Mouse (Mus musculus) yolk sac, embryonic 10.5 days (tissue): ENCODE measurements around the gene Camsap1.

ENCODE experiments used
- DNase-seq: peaks from one replicate; pipeline ENCODE4 v3.0.0-alpha.2; 2017; ENCODE audit warnings: low spot score

The Camsap1 gene

DNA sequence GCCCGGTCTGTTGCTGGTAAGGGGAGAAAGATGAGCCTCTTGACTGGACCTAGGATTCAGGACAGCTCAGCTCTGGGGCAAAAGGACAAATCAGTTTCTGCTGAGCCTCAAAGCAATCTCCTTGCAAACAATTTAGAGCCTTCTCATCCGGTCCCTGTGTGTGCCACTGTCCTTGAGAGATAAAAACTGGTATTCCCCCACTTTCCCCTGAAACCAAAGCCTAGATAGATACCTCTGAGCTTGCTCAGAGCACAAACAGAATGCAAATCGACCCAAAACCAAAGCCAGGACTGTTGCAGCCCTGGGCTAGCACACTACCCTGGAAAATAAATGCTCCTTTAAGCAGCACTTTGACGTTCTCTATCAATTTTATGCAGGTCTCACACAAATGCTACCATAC, 4.1 kb downstream of the Camsap1 start:
- DNase-seq: peak; percentile 9

DNA sequence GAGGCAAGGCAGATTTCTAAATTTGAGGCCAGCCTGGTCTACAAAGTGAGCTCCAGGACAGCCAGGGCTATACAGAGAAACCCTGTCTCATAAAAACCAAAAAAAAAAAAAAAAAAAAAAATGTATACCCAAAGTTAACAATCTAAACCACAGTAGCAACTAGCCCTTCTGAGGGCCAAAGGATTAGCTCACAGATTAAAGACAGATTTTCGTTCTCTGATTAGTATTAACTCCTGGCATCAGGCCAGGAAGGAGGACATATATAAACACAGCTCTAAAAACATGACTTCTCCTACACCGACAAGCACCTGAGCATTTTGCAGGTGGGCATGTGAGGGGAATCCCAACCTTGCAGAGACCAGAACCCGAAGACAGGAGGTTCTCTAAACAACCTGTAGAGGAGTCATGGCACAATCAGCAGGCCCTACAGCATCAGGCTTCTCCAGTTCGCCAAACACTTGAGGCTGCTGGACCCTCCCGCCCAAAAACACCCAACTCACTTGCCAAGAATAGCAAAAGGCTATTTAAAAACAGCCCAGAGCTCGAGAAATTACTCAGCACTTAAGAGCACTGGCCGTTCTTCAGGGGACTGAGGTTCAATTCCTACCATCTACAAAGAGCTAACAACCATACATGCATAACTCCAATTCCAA, 5.4 kb downstream of the Camsap1 start:
- no peak for DNase-seq

DNA sequence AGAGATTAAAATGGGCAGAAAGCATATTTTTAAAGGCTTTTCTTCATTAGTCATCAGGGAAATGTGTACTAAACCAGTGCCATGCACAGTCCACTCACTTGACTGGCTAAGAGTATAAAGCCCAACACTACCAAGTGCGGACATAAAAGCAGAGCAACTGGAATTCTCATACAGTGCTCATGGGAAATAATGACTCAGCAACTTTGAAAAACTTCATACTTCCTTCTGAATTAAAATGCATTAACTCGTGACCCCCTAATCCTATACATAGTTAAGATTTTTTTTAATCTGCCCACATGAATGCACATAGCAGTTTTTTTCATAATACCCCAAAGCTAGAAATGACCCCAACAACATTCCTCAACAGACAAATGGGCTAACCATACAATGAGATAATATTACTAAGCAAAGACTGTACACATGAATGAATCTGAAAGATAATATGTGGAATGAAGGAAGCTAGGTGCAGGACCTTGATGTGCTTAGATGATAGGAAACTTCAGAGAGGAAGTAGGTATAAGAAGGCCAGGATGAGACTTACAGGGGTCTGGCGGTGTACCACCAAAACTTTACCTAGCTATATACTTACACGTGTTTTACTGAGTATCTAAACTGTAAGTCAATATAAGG, 7.8 kb downstream of the Camsap1 start:
- no peak for DNase-seq

DNA sequence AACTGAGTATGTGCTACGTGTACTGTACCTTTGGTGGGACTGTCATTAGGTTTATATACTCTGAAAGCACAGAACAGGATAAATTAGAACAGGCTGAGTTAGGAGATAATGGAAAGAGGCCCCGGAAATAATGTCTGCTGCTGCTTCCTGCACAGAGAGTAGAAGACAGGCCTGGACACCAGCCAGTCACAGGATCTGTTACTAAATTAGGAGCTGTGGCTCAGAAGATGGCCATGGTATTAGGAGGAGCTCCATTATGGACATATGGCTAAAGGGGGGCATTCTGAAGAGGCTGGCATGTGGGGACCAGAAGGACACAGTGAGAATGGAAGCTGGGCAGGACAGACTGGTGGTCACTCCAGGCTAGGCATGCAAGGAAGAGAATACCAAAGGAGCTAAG, 12.7 kb downstream of the Camsap1 start:
- DNase-seq: no peak

DNA sequence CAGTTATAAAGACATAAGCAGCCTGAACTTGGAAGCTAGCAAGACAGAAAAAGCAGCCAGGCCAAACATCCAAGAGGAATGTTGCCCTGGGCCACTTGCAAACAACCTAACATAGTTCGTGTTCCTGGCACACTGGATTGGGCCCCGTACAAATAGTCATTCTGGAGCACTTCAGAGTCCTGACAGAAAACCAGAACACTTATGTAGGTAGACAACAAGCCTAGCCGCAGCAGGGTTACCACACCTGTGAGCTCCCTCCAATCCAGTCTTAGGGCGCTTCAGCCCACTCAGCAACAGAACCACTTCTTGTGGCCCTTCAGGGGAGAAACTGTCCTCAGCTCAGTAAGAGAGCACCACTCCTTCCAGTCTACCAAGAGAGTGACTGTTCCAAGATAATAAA, 13.8 kb downstream of the Camsap1 start:
- no peak for DNase-seq

DNA sequence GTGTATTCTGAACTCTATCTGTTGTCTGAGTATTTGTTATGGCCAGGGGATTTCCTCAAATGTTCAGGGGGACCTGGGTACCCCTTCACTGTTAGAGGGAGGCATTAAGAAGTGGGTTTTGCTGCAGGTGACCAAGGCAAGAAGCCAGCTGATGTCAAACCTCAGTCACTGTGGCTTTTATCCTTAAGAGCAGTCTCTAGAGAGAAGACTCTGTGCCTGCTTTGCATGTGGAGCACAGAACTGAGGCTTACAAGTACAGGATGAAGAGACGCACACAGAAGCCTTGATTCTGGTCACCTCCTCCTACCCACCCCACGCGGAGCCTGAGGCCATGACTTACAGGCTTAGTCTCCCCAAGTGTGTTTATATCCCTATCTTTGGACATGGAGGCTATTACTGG, 33.8 kb downstream of the Camsap1 start:
- DNase-seq: no peak

DNA sequence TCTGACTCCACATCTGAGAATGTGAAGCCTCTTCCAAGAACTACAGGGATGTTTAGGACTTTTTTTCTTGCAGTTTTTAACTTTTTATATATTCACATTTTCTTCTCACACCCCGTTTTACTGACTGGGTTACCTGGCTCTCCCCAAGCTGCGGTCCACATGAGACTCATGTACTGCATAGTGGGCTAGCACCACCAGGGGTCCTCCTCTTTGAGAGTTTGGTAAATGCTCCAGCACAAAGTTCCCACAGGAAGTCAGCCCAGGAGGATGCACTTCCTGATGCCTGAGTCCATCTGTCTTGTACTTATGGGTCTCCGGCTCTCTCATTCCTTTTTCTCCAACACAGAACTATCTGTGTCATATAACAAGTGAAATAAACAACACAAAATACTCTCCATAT, 35.1 kb downstream of the Camsap1 start:
- no peak for DNase-seq

DNA sequence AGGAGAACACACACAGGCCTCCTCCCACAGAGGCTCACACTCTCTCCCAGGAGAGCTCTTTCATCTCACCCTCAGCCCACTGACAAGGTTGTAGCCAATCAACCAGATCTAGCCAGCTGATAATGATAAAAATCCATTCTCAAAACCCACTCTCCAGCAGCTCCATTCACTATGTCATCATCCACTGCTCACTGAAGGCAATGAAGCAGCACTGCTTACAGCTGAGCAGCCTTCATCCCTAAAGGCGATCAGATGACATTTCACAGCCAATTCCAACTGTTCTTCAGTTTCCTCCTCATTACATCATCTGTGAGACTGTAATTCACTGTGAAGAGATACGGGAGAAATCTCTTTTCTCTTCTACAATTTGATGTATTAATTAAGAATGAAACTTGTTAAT, 39.3 kb downstream of the Camsap1 start:
- no peak for DNase-seq

DNA sequence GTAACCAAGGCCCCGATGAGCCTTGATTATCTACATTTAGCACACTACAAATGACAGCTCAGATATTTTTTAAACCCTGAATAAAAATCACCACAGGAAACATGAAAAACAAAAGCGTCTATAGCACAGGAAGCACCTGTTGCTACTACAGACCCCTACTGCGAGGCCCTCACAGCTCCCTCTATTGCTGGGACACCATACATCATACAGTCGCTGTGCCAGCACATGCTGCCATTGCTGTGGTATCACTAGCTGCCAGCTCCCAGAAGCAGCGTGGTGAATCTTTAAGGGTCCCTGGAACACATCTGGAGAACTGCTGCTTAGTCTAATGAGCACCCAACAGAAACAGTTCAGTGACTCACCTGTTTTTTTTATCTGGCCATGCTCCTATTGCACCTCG, 42.6 kb downstream of the Camsap1 start:
- no peak for DNase-seq

DNA sequence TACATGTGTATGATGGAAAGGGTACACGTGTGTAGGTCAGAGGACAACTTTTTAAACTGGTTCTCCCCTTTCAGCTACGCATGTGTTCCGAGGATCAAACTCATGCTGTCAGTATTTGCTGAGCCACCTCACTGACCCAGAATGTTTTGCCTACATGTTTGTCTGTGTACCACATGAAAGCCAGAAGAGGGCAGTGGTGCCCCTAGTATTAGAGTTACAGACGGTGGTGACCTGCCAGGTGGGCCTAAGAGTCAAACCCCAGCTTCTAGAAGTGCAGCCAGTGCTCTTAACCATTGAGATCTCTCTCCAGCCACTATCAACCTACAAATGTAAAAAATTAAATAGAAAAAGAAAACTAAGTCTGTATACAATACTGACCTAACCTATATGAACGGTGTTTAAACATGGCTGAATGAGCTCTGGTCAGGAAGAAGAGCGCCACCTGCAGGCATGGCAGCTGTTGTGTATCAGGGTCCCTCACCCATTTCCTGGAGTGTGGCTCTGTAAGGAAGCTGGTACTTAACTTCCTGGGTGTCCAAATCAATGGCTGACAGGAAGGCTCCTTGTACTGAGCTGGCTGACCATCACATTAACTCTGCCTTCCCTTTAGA, 51.7 kb downstream of the Camsap1 start:
- no peak for DNase-seq

DNA sequence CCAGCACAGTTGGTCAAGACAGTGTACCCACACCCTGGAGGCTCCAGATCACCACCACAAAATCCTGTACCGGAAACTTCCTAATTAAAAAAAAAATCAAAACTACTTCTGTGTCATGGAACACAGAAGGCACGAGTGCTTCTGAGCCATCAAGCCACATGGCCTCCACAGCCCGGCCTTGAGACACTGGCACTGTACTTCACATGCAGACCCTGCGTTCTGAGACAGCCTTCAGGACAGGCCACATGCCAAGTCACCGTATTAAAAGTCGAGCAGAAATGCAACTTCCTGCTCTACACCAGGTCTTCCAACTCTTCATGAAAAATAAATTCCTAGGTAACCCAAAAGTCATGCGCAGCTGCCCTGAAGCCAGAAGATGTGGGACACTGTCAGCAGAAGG, 55.3 kb downstream of the Camsap1 start:
- DNase-seq: no peak

DNA sequence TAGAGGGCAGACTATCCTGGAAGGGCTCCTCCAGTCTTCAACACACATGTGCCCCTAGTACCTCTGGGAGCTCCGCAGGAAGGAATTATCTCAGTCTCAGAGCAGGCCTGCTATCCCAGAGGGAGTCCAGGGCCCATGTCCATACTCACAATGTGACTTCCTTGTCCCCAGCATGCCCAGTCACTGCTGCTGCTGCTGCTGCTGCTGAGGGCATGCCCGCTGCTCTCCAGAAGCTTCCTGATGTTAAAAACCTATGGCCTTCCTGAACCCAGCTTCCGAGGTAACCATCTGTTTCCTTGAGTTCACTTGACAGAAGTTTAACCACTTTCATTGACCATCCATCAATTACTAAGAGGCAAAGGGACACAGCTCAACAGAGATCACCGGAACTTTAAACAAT, 58.1 kb downstream of the Camsap1 start:
- no peak for DNase-seq

DNA sequence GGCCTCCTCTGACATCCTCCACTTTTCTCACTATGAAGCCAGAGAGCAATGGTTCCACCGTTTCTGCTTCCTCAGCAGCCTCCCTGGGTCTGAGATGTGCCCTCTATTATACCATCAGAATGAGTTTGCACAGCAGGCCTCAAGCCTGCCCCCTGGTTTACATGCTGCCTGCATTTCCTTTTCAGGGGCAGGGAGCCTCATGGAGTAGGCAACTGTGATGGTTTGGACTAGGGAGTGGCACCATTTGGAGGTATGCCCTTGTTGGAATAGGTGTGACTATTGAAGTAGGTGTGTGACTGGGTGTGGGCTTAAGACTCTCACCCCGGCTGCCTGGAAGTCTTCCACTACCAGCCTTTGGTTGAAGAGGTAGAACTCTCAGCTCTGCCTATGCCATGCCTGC, 59.3 kb downstream of the Camsap1 start:
- DNase-seq: no peak

DNA sequence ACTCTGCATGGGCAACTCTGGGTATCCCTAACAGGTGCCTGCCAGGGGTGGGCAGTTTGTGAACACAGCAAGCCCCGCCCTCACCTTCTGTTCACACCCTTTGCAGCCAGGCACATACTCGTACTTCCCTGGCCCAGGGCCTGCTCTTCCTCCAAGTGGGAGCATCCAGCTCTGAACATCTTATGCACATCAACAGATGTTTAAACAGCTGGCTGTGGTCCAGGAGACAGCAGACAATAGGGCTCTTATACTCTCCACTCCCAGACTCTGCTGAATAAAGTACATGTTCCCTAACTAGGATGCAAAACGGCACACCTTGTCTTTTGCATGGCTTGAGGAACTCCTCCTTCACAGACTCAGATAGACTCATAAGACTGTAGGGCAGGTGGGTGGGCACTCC, 63.1 kb downstream of the Camsap1 start:
- no peak for DNase-seq

DNA sequence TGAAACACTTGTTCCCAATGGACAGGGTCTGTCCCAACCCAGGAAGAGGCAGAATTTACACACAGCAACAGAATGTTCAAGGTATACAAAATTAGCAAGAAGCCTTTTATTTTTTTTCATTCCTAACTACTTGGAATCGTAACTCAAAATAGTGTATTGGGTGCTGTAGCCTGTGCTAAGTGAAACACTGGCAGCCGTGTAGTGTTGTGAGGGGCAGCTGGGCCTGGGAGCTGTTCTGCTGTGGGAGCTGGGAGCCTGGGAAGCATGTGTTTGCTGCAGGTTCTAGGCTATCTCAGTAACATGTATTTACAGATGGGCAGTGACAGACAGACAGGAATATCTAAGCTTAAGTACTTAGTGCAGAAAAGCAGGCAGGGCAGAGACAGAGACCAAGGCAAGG, 64.7 kb downstream of the Camsap1 start:
- DNase-seq: no peak

DNA sequence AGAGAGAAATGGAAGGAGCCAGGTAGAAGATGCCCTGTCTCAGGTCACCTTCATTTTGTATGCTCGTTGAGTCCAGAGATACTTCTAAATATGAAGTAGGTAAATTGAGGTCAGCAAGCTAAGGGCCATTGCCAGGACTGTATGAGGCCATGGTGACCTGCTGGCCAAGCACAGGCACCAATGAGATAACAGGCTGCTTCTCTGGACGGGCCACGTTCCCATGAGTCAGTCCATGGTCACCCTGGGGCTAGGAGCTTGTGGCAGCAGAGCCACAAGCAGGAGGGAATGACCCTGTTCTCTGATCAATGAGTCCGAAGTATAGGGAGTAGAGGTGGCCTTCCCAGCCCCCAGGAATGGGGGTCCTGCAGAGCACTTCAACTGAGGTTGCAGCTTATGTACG, 68.3 kb downstream of the Camsap1 start:
- DNase-seq: no peak

DNA sequence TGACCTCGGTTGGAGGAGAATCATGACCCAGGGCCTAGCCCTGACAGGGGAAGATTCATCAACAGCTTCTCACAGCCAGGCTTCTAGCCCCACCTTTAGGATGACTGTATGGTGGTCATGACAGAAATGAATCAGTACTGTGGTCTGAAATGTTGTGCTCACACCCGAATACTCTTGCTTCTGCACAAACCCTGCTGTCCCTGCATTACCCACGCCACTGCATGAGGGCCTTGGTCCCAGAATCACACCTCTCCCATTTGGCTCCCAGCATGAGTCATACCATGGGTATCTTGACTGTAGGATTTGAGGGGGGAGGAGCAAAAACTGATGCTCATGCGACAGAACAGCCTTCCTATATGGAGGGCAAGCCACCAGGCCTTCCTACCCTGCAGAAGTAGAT, 68.9 kb downstream of the Camsap1 start:
- no peak for DNase-seq

DNA sequence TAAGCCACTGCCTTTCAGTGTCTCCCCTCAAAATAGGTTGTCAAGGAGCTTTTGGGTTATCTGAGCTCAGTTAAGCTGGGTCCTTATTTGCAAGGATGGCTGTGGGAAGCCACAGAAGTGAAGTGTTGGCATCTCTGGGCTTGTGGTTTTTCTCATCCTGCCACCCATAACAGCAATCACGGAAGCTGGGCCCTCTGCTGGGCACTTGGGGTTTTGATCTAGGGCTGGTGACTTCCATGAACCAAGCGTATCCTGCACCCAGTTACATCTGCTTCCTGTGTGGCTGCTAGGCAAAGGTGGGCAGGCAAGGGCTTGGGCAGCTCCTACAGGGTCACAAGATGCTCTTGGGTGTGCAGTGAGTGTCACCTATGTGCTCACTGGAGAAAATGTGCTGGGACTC, 69.8 kb downstream of the Camsap1 start:
- no peak for DNase-seq

DNA sequence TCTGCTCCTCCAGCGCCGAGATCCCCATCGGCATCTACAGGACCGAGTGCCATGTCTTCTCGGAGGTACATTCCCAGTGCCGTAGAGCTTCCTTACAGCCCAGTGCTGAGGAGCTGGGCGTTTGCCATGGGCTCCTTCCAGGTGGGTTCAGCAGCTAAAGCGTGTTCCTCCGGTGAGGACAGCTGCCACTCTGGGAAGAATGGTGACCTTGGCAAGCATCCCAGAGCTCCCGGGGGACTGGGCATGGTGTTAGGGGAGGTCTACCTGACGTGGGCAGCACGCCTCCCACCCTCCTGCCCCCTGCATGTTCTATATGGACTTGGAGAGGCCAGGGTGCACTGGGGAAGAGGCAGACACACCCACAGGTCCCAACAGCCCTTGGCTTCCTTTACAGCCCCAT, 73.2 kb downstream of the Camsap1 start:
- DNase-seq: no peak

DNA sequence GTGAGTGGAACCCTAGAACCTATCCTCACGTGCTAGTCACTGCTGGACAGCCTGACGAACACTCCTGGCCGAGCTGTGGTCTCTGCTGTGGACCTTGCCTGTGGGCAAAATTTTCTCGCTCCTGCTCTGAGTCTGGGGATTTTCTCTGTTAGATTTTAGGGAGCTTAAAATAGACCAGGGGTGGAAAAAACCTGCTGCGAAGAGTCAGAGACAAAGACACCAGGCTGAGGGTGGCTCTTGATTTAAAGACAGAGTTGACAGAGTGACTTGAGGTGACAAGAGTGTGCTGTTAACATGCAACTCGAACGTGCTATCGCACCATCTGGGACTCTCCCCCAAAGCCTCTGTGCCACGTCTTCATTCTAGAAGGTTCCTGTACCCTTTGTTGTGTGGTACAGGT, 84.1 kb downstream of the Camsap1 start:
- DNase-seq: no peak

DNA sequence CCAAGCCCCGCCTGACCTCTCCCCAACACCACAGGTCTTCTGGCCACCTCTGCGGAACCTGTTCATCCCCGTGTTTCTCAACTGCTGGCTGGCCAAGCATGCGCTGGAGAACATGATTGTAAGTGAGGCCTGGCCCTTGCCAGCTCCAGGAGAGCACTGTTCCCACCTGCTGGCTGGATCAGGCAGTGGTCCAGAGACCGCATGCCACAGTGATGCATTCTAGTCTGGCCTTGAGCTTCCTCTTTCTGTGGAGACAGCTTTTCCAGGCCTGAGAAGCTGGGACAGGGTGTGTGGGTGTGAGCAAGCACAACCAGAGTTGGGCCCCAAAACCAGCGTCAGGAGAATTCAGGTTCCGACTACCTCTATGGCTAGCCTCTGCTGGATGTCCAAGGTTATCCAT, 90.6 kb downstream of the Camsap1 start:
- DNase-seq: no peak

DNA sequence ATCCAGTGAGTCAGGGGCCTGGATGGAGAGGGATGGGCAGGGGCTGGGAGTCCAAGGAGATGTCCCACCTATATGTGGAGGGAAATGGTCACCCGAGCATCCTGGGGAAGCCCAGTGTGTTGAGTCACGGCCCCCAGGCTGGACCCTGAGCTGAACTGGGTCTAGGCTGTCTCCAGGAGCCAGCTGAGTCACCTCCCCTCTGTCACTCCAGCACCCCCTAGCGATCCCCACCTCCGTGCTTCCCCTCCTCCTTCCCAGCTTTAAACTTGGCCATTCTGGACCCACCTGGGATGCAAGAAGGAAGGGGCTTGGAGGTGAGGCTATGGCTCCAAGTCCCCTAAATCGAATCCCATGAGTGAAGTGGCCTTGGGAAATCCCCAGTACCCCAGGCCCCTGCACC, 94.9 kb downstream of the Camsap1 start:
- no peak for DNase-seq

DNA sequence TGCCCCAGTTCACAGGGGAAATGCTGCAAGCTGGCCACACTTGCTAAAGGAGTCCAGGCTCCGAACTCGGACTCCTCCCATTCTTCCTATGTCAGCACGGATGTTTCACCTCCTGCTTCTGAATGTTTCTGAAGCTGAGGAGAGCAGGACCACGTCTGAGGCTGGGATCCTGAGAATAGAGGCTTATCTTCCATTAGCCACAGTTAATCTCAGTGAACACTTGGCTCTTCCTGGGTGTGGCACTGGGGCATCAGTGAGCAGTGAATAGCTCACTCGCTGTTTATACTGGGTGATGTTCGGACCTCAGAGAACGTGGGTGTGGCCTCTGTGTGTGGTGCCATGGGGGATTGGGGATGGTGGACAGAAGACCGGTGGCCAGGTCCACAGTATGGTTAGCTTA, 95.9 kb downstream of the Camsap1 start:
- no peak for DNase-seq

DNA sequence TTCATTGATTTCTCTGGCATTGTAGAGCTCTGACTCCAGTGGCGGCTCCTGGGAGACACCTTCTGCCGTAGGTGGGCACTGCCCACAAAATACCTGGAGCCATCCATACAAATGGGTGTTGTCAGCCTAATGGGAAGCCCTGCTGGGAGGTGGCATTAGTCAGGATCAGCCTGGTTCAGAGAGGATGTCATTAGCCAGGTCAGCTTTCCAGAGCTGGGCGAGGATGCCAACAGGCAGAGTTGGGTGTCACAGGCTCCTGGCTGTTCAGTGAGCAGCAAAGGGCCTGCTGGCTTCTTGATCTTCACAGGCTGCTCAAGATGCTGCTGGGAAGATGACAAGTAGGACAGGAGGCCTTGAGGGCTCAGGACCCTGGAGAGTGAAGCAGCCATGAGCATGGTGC, 98.3 kb downstream of the Camsap1 start:
- no peak for DNase-seq
